ENCODE assay signal across 10 mouse cellular contexts in genomic region chr4:116874595-116874994, GRCm38 (mm10).
"Had no signal": no experiment of that assay in that cellular context is flagged by ENCODE, and none has a peak within 500 bp of the region (broad histone marks: within the 10 kb centered on the region; RNA-seq: fewer than 3 reads in every experiment).

No protein-coding gene starts in this region.

- DNase-seq: liver, postnatal 0 days; lung, adult 2 months; lung, postnatal 14 days; lung, postnatal 36 days; right cerebral cortex, postnatal 14 days; thymus, adult 2 months; thymus, postnatal 25 days; thymus, postnatal 4 days had no signal

- ATAC-seq: liver, postnatal 0 days; lung, postnatal 0 days; midbrain, embryonic 15.5 days had no signal
